Mouse (Mus musculus): ENCODE results near the gene Akap13. TPM values are rescaled to one million over a fixed set of nuclear protein-coding genes. Genes with fewer than 3 reads are reported as not detected.
"Not testable (repeated sequence)": the region's sequence is repeated elsewhere in the genome, so short reads cannot be mapped to it uniquely, and the experiment has no call there.

The Akap13 gene
- polyA plus RNA-seq, 1 experiment from 2014 or later: 29.5 TPM

- WGBS: 93% methylated on average over 7 of the region's 7 CpGs
- ATAC-seq (ENCODE audit: insufficient read depth, low FRiP score, low TSS enrichment): no peak
- H3K27me3 ChIP-seq (ENCODE audit: control insufficient read depth, insufficient read depth, low read length): no peaks in the 10 kb centered on the region
- H3K4me2 ChIP-seq (ENCODE audit: low read depth): no peak overlapping the region
- H3K36me3 ChIP-seq (ENCODE audit: control insufficient read depth, insufficient read depth, low read length): peaks cover 11% of the 10 kb centered on the region
- DNase-seq (ENCODE audit: low spot score): no peak
- no peaks in the 10 kb centered on the region for H3K9me3 ChIP-seq (ENCODE audit: control insufficient read depth, low read length)
- H3K4me1 ChIP-seq (ENCODE audit: control insufficient read depth, insufficient read depth, low read length): no peaks in the 10 kb centered on the region
- H3K9ac ChIP-seq (ENCODE audit: low read length): no peak overlapping the region
- no peak overlapping the region for H3K4me3 ChIP-seq (ENCODE audit: low read depth, low read length)
- no peak overlapping the region for H3K27ac ChIP-seq (ENCODE audit: low read depth, low read length)
Measured at GRCm38 (mm10) chr7:75729652-75730051, 274.3 kb downstream of the Akap13 start.

- H3K9me3 ChIP-seq (ENCODE audit: control insufficient read depth, low read length): no peaks in the 10 kb centered on the region
- WGBS: 73% methylated on average over 12 of the region's 12 CpGs
- no peak overlapping the region for H3K4me3 ChIP-seq (ENCODE audit: low read depth, low read length)
- ATAC-seq (ENCODE audit: insufficient read depth, low FRiP score, low TSS enrichment) (no peak), DNase-seq (ENCODE audit: low spot score) (no peak)
- H3K9ac ChIP-seq (ENCODE audit: low read length): no peak overlapping the region
- no peak overlapping the region for H3K4me2 ChIP-seq (ENCODE audit: low read depth)
- H3K4me1 ChIP-seq (ENCODE audit: control insufficient read depth, insufficient read depth, low read length): no peaks in the 10 kb centered on the region
- no peaks in the 10 kb centered on the region for H3K27me3 ChIP-seq (ENCODE audit: control insufficient read depth, insufficient read depth, low read length)
- no peak overlapping the region for H3K27ac ChIP-seq (ENCODE audit: low read depth, low read length)
- peaks cover 11% of the 10 kb centered on the region for H3K36me3 ChIP-seq (ENCODE audit: control insufficient read depth, insufficient read depth, low read length)
Measured at GRCm38 (mm10) chr7:75730216-75730615, 274.9 kb downstream of the Akap13 start.

GRCm38 (mm10) chr7:75731951-75732350, 276.6 kb downstream of the Akap13 start:
- ATAC-seq (ENCODE audit: insufficient read depth, low FRiP score, low TSS enrichment) (no peak), DNase-seq (ENCODE audit: low spot score) (no peak)
- H3K4me2 ChIP-seq (ENCODE audit: low read depth): no peak overlapping the region
- no peak overlapping the region for H3K9ac ChIP-seq (ENCODE audit: low read length)
- H3K4me3 ChIP-seq (ENCODE audit: low read depth, low read length): no peak overlapping the region
- no peaks in the 10 kb centered on the region for H3K27me3 ChIP-seq (ENCODE audit: control insufficient read depth, insufficient read depth, low read length)
- peaks cover 11% of the 10 kb centered on the region for H3K36me3 ChIP-seq (ENCODE audit: control insufficient read depth, insufficient read depth, low read length)
- no peaks in the 10 kb centered on the region for H3K9me3 ChIP-seq (ENCODE audit: control insufficient read depth, low read length)
- no peaks in the 10 kb centered on the region for H3K4me1 ChIP-seq (ENCODE audit: control insufficient read depth, insufficient read depth, low read length)
- no peak overlapping the region for H3K27ac ChIP-seq (ENCODE audit: low read depth, low read length)
- 83% methylated on average over 2 of the region's 2 CpGs for WGBS

- Histone ChIP-seq H3K4me2 (ENCODE audit: low read depth) (no peak overlapping the region), H3K4me3 (ENCODE audit: low read depth, low read length) (no peak overlapping the region), H3K27ac (ENCODE audit: low read depth, low read length) (no peak overlapping the region), H3K27me3 (ENCODE audit: control insufficient read depth, insufficient read depth, low read length) (no peaks in the 10 kb centered on the region), H3K4me1 (ENCODE audit: control insufficient read depth, insufficient read depth, low read length) (no peaks in the 10 kb centered on the region), H3K9me3 (ENCODE audit: control insufficient read depth, low read length) (no peaks in the 10 kb centered on the region), H3K9ac (ENCODE audit: low read length) (no peak overlapping the region), H3K36me3 (ENCODE audit: control insufficient read depth, insufficient read depth, low read length) (peaks cover 11% of the 10 kb centered on the region)
- DNase-seq (ENCODE audit: low spot score): no peak
- no peak for ATAC-seq (ENCODE audit: insufficient read depth, low FRiP score, low TSS enrichment)
- WGBS: 88% methylated on average over 2 of the region's 2 CpGs
Measured at GRCm38 (mm10) chr7:75733166-75733565, 277.8 kb downstream of the Akap13 start.

GRCm38 (mm10) chr7:75739075-75739725, 283.9 kb downstream of the Akap13 start:
- Histone ChIP-seq H3K4me2 (ENCODE audit: low read depth) (no peak overlapping the region), H3K9me3 (ENCODE audit: control insufficient read depth, low read length) (no peaks in the 10 kb centered on the region), H3K9ac (ENCODE audit: low read length) (no peak overlapping the region), H3K4me1 (ENCODE audit: control insufficient read depth, insufficient read depth, low read length) (no peaks in the 10 kb centered on the region), H3K36me3 (ENCODE audit: control insufficient read depth, insufficient read depth, low read length) (no peaks in the 10 kb centered on the region; the same call in none of the 2 replicates), H3K27ac (ENCODE audit: low read depth, low read length) (no peak overlapping the region), H3K27me3 (ENCODE audit: control insufficient read depth, insufficient read depth, low read length) (no peaks in the 10 kb centered on the region), H3K4me3 (ENCODE audit: low read depth, low read length) (no peak overlapping the region)
- WGBS: 52% methylated on average over 10 of the region's 10 CpGs
- ATAC-seq (ENCODE audit: insufficient read depth, low FRiP score, low TSS enrichment) (peak; percentile 41; the same call in 1 of the 2 replicates), DNase-seq (ENCODE audit: low spot score) (peak; percentile 74)

- 69% methylated on average over 2 of the region's 2 CpGs for WGBS
- Histone ChIP-seq H3K9ac (ENCODE audit: low read length) (no peak overlapping the region), H3K27ac (ENCODE audit: low read depth, low read length) (no peak overlapping the region), H3K36me3 (ENCODE audit: control insufficient read depth, insufficient read depth, low read length) (peaks cover 7% of the 10 kb centered on the region), H3K4me3 (ENCODE audit: low read depth, low read length) (no peak overlapping the region), H3K4me1 (ENCODE audit: control insufficient read depth, insufficient read depth, low read length) (no peaks in the 10 kb centered on the region), H3K9me3 (ENCODE audit: control insufficient read depth, low read length) (no peaks in the 10 kb centered on the region), H3K4me2 (ENCODE audit: low read depth) (no peak overlapping the region), H3K27me3 (ENCODE audit: control insufficient read depth, insufficient read depth, low read length) (no peaks in the 10 kb centered on the region)
- ATAC-seq (ENCODE audit: insufficient read depth, low FRiP score, low TSS enrichment) (no peak), DNase-seq (ENCODE audit: low spot score) (no peak)
Measured at GRCm38 (mm10) chr7:75744528-75744927, 289.2 kb downstream of the Akap13 start.

- H3K27me3 ChIP-seq (ENCODE audit: control insufficient read depth, insufficient read depth, low read length): no peaks in the 10 kb centered on the region
- H3K36me3 ChIP-seq (ENCODE audit: control insufficient read depth, insufficient read depth, low read length): peaks cover 8% of the 10 kb centered on the region
- no peaks in the 10 kb centered on the region for H3K9me3 ChIP-seq (ENCODE audit: control insufficient read depth, low read length)
- no peak overlapping the region for H3K4me2 ChIP-seq (ENCODE audit: low read depth)
- no peak overlapping the region for H3K9ac ChIP-seq (ENCODE audit: low read length)
- no peak for ATAC-seq (ENCODE audit: insufficient read depth, low FRiP score, low TSS enrichment)
- H3K4me3 ChIP-seq (ENCODE audit: low read depth, low read length): no peak overlapping the region
- no peaks in the 10 kb centered on the region for H3K4me1 ChIP-seq (ENCODE audit: control insufficient read depth, insufficient read depth, low read length)
- H3K27ac ChIP-seq (ENCODE audit: low read depth, low read length): no peak overlapping the region
- WGBS: 88% methylated on average over 7 of the region's 7 CpGs
- no peak for DNase-seq (ENCODE audit: low spot score)
Measured at GRCm38 (mm10) chr7:75744978-75745638, 289.8 kb downstream of the Akap13 start.

- H3K9ac ChIP-seq (ENCODE audit: low read length); H3K4me3 ChIP-seq (ENCODE audit: low read depth, low read length); H3K27ac ChIP-seq (ENCODE audit: low read depth, low read length); ATAC-seq (ENCODE audit: insufficient read depth, low FRiP score, low TSS enrichment); H3K9me3 ChIP-seq (ENCODE audit: control insufficient read depth, low read length); H3K4me2 ChIP-seq (ENCODE audit: low read depth); H3K27me3 ChIP-seq (ENCODE audit: control insufficient read depth, insufficient read depth, low read length); H3K4me1 ChIP-seq (ENCODE audit: control insufficient read depth, insufficient read depth, low read length); DNase-seq (ENCODE audit: low spot score): not testable (repeated sequence)
- WGBS: 61% methylated on average over 3 of the region's 3 CpGs
- H3K36me3 ChIP-seq (ENCODE audit: control insufficient read depth, insufficient read depth, low read length): peaks cover 11% of the 10 kb centered on the region
Measured at GRCm38 (mm10) chr7:75745969-75746368, 290.6 kb downstream of the Akap13 start.

GRCm38 (mm10) chr7:75750581-75750980, 295.2 kb downstream of the Akap13 start:
- no peaks in the 10 kb centered on the region for H3K27me3 ChIP-seq (ENCODE audit: control insufficient read depth, insufficient read depth, low read length)
- ATAC-seq (ENCODE audit: insufficient read depth, low FRiP score, low TSS enrichment) (no peak), DNase-seq (ENCODE audit: low spot score) (no peak)
- no peak overlapping the region for H3K9ac ChIP-seq (ENCODE audit: low read length)
- 91% methylated on average over 9 of the region's 9 CpGs for WGBS
- peaks cover 17% of the 10 kb centered on the region for H3K4me1 ChIP-seq (ENCODE audit: control insufficient read depth, insufficient read depth, low read length)
- H3K36me3 ChIP-seq (ENCODE audit: control insufficient read depth, insufficient read depth, low read length): peaks cover 11% of the 10 kb centered on the region
- H3K9me3 ChIP-seq (ENCODE audit: control insufficient read depth, low read length): no peaks in the 10 kb centered on the region
- H3K27ac ChIP-seq (ENCODE audit: low read depth, low read length): no peak overlapping the region
- no peak overlapping the region for H3K4me2 ChIP-seq (ENCODE audit: low read depth)
- H3K4me3 ChIP-seq (ENCODE audit: low read depth, low read length): no peak overlapping the region
